Mouse (Mus musculus) embryonic stem cell, embryonic (primary cell): ENCODE measurements around the gene Phf10.
"Not testable (repeated sequence)": the region's sequence is repeated elsewhere in the genome, so short reads cannot be mapped to it uniquely, and the experiment has no call there.

Experiments
- CTCF ChIA-PET, 4 experiments: fragments of 300-600 bp in 2 of 4; fragments of 350-600 bp in 2 of 4; sonication (Branson Sonifier 250); formaldehyde crosslinking; loops; one replicate each; lab custom pipeline; 2022; ENCODE audit warnings: inconsistent platforms in 2 of 4; lab: Charles Lee
- POLR2A ChIA-PET, 4 experiments: fragments of 300-600 bp in 2 of 4; fragments of 350-600 bp in 2 of 4; sonication (Branson Sonifier 250); formaldehyde crosslinking; loops; one replicate each; lab custom pipeline; 2022; ENCODE audit warnings: antibody characterized with exemption in 4 of 4, inconsistent platforms in 1 of 4; lab: Charles Lee

Phf10 gene

DNA sequence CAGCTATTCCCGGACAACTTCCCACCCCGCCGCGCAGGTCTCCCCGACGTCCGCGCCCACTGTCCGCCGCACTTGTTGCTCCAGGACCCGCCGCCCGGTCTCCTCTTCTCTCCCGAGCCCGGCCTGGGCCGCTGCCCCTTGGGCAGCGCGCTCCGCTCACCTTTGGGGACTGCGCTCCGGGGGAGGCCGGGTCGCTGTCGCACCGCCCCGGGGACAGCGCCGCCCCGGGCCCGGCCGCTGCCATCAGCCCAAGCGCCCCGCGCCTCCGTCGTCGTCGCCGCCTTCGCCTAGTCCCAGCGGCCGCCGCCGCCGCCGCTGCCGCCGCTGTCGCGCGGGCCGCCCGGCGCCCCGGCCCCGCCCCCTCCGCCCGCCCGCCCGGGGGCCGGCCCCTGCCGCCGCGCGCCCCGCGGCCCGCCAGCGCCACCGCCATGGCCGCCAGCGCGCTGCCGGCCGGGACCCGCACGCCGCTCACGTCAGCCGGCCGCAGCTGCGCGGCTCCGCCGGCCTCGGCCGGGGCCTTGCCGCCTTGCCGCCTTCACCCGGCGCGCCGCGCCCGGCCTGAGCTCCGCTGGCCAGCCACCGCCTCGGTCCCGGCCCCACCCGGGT is at the start of gene Phf10:
Gene Phf10, minus strand, starts transcription at position 323 of the 606 bp plus-strand sequence.
- CTCF ChIA-PET, result not testable (repeated sequence)
- POLR2A ChIA-PET, result interaction anchor here in 2 of 4 experiments (0.9 to 8.0 kb wide), 3 partner anchors 11 to 18 kb away, joined by 5 to 80 read pairs (median 10); partner anchors contain the start of genes 1600012H06Rik (in 1 of the 2) and Wdr27 (in 1 of the 2)

DNA sequence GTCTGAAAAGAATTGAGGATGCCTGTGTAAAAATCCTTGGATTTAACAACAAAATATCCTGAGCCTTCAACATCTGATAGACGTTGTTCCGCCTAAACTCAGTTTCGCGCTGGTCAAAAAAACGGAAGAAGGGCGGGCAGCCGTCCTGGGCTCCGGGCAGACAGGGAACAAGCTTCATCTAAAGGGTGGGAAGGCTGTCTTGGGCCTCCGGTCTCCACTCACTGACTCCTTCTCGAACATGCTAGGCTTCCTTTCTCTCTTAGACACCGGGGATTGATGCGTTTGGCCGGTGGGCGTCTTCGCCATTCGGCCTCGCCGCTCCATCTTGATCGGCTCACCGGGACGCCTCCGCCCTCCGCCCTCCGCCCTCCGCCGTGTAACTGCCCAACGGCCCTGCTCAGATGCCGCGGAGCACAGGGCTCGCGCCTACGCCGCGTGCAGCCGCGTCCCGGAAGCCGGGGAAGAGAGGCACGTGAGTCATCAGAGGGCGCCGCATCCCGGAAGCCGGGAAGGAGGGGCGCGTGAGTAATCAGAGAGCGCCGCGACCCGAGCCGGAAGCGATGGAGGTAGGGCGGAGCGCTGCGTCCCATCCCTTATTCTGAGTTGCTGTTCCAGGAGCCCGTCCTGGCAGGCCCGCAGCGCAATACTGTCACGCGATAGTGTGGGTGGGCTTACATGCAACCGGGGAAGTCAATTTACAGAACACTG is 48.8 kb upstream of the Phf10 start, which contains the start of gene Gm3435:
Gene Gm3435, plus strand, starts transcription at position 471 of the 708 bp plus-strand sequence.
- POLR2A ChIA-PET, result not testable (repeated sequence)

DNA sequence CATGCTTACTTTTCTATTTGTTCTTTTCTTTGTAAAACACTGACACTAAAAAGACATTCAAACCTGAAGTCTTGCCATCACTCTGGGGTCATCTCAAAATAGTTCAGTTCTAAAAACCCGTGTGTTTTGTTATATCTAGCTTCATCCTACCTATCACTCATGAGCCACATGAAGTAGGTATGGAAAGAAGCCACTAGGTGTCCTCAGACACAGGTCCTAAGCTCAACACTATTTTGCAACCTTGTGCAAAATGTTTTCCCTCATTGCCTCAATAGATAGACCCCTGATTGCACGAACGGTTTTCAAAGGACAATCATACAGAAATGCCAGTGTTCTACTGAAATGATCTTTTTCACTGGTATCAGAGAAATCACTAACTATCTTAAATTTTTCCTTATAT is 48.0 kb upstream of the Phf10 start:
- POLR2A ChIA-PET, CTCF ChIA-PET: not testable (repeated sequence)

More for the DNA sequence above, 48.8 kb upstream of the Phf10 start, which contains the start of gene Gm3435:
- CTCF ChIA-PET, result not testable (repeated sequence)

DNA sequence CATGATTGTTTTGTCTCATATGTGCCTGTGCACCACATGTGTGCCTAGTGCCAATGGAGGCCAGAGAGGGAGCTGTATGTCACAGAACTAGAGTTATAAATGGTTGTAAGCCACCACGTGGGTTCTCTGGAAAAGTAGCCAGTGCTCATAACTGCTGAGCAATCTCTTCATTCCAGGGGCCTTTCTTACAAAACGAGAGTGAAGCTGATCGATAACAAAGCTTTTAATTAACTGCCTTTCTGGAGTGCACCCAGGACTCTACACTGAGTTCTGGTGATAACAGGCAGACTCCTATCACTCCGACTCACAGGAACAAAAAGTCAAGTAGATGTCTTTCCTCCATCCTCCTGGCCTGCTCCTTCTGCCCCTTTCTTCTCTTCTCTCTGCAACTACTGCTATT is 39.0 kb upstream of the Phf10 start:
- CTCF ChIA-PET, result not testable (repeated sequence)

DNA sequence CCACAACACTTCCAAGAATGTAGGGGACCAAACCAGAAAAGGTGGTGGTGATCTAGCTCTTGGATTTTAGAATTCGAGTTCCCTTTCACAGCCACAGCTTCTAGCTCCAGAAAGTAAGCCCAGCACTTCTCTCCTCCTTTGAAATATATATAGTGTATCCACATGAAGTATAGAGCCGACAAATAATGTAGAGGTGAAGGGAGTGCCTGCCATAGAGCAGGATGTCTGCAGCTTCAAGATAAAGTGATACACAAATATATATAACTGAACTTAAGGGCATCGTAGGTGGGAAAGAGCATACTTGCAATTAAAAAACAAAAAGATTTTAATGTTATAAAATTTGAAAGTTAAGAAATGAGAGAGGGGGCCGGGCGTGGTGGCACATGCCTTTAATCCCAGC is 33.1 kb upstream of the Phf10 start:
- POLR2A ChIA-PET, CTCF ChIA-PET: not testable (repeated sequence)

More for the DNA sequence above, 39.0 kb upstream of the Phf10 start:
- POLR2A ChIA-PET, result not testable (repeated sequence)

DNA sequence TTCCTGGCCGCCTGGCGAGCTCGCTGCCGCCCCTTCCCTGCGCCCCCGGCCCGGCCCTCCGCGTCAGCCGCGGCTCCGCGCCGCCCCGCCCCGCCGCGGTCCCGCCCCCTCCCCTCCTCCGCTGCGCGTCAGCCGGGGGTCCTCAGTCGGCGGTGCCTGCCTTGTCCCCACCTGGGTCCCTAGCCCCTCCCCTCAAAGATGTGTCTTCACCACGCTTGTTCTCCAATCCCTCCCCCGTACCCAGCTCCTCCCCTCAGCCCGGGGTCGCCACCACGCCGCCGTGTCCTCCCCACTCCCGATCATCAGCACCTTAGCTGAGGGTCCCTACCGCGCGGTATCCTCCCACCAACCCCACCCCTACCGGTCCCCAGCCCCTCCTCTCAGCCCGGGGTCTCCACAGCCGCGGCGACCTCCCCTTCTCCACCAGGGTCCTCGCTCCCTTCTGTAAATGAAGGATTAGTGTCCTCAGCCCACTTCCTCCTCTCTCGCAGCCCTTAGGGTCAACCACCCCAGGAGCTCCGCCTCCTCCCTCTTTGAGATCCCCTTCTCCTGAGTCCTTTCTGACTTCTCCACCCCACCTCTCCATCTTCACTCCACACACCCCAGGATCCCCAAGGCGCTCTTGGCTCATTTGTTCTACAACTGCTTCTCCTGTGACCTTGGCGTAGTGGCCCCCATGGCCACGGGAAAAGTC is 32.2 kb upstream of the Phf10 start:
- POLR2A ChIA-PET, CTCF ChIA-PET: not testable (repeated sequence)

DNA sequence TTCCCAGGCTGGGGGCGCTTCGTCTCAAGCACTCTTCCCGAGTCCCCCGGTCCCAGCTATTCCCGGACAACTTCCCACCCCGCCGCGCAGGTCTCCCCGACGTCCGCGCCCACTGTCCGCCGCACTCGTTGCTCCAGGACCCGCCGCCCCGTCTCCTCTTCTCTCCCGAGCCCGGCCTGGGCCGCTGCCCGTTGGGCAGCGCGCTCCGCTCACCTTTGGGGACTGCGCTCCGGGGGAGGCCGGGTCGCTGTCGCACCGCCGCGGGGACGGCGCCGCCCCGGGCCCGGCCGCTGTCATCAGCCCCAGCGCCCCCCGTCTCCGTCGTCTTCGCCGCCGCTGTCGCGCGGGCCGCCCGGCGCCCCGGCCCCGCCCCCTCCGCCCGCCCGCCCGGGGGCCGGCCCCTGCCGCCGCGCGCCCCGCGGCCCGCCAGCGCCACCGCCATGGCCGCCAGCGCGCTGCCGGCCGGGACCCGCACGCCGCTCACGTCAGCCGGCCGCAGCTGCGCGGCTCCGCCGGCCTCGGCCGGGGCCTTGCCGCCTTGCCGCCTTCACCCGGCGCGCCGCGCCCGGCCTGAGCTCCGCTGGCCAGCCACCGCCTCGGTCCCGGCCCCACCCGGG is 31.6 kb upstream of the Phf10 start:
- POLR2A ChIA-PET, CTCF ChIA-PET: not testable (repeated sequence)

DNA sequence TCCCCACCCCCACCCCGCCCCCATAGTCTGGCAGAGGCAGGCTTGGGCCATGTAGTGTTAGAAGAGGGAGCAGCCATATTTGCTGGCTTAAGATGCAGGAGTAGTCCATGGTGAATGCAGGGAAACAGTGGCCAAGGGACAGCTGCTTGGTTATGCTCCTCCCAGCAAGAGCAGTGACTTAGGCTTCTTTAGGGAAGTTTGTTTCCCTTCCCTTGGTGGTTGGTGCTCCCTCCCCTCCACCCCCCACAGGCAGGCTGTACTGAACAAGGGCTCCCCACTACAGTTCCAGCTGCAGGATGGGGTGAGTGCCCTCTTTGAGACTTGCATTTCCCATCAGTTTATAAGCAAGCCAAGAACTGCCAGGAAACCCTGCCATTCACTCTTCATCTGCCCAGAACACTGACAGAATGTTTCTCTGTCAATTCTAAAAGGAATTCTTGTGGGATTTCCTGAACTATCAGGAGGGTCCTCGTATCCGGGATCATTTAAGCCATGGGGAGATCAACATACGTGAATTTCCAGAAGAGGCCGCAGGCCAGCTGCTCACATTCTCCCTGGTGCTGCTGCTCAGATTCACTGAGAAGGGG is 29.1 kb upstream of the Phf10 start:
- POLR2A ChIA-PET, CTCF ChIA-PET: not testable (repeated sequence)

DNA sequence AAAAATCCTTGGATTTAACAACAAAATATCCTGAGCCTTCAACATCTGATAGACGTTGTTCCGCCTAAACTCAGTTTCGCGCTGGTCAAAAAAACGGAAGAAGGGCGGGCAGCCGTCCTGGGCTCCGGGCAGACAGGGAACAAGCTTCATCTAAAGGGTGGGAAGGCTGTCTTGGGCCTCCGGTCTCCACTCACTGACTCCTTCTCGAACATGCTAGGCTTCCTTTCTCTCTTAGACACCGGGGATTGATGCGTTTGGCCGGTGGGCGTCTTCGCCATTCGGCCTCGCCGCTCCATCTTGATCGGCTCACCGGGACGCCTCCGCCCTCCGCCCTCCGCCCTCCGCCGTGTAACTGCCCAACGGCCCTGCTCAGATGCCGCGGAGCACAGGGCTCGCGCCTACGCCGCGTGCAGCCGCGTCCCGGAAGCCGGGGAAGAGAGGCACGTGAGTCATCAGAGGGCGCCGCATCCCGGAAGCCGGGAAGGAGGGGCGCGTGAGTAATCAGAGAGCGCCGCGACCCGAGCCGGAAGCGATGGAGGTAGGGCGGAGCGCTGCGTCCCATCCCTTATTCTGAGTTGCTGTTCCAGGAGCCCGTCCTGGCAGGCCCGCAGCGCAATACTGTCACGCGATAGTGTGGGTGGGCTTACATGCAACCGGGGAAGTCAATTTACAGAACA is 17.4 kb upstream of the Phf10 start, which contains the start of the genes 9030025P20Rik and Gm3417:
Gene 9030025P20Rik, plus strand, starts transcription at position 107 of the 677 bp plus-strand sequence.
Gene Gm3417, minus strand, starts transcription at position 429 of the 677 bp plus-strand sequence.
- POLR2A ChIA-PET, CTCF ChIA-PET: not testable (repeated sequence)

DNA sequence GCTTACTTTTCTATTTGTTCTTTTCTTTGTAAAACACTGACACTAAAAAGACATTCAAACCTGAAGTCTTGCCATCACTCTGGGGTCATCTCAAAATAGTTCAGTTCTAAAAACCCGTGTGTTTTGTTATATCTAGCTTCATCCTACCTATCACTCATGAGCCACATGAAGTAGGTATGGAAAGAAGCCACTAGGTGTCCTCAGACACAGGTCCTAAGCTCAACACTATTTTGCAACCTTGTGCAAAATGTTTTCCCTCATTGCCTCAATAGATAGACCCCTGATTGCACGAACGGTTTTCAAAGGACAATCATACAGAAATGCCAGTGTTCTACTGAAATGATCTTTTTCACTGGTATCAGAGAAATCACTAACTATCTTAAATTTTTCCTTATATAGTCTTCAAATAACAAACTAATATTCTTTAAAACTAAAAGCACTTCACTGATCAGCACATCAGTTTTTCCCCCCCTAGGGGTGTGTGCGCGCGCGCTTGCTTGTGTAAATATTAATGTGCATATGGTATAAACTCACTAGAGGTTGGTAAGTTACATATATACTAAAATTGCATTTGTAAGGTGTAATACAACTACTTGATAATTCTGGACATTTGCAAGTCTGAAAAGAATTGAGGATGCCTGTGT is 16.8 kb upstream of the Phf10 start:
- CTCF ChIA-PET, POLR2A ChIA-PET: not testable (repeated sequence)

DNA sequence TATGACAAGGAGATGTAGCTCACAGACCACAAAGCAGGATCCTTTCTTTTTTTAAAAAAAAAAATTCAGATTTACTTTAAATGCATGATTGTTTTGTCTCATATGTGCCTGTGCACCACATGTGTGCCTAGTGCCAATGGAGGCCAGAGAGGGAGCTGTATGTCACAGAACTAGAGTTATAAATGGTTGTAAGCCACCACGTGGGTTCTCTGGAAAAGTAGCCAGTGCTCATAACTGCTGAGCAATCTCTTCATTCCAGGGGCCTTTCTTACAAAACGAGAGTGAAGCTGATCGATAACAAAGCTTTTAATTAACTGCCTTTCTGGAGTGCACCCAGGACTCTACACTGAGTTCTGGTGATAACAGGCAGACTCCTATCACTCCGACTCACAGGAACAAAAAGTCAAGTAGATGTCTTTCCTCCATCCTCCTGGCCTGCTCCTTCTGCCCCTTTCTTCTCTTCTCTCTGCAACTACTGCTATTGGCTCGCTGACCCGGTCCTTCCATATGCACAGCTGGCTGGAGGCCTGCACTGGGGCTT is 7.4 kb upstream of the Phf10 start:
- POLR2A ChIA-PET, CTCF ChIA-PET: not testable (repeated sequence)

DNA sequence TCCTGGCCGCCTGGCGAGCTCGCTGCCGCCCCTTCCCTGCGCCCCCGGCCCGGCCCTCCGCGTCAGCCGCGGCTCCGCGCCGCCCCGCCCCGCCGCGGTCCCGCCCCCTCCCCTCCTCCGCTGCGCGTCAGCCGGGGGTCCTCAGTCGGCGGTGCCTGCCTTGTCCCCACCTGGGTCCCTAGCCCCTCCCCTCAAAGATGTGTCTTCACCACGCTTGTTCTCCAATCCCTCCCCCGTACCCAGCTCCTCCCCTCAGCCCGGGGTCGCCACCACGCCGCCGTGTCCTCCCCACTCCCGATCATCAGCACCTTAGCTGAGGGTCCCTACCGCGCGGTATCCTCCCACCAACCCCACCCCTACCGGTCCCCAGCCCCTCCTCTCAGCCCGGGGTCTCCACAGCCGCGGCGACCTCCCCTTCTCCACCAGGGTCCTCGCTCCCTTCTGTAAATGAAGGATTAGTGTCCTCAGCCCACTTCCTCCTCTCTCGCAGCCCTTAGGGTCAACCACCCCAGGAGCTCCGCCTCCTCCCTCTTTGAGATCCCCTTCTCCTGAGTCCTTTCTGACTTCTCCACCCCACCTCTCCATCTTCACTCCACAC is 583 bp upstream of the Phf10 start:
- CTCF ChIA-PET, result not testable (repeated sequence)

DNA sequence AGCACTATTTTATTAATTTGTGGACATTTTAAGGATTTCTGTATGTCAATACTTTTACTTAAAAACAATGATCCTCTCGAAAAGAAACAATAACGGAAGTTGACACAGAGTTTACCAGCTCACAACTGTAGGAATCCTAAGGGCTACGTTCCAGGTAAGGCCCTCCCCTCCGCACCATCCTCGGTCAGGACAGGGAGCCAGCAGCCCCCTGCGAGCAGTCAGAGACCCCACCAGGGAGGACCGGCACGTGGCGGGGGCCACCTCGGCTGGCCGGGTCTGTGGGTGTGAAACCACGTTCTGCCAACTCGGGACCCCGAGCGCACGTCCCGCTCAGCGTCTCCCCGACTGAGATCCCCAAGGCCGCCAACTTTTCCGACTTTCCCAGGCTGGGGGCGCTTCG is 553 bp downstream of the Phf10 start:
- CTCF ChIA-PET, result no interaction called here

More for the DNA sequence above, 583 bp upstream of the Phf10 start:
- POLR2A ChIA-PET, result not testable (repeated sequence)

DNA sequence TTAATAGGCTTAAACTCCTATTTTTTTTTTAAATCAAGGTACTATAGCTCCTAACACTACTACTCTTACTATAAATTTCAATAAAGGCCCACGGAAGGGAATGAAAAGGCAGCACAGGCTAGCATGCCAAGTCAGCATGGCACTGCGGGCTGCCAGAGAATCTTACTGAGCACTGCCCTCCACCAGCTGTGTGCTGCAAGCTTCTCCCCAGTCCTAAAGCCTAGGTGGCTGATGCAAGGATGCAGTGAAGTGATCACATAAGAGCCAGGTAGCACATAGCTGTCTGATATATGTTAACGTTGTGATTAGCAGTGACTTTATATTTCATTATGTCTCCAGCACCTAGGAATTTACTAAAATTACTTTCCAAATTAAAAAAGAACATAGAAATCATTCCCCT is 1.1 kb downstream of the Phf10 start:
- CTCF ChIA-PET, result no interaction called here
- POLR2A ChIA-PET, result interaction anchor here in 3 of 4 experiments (0.9 to 8.0 kb wide), 8 partner anchors 10 to 142 kb away, joined by 3 to 80 read pairs (median 5); partner anchors contain the start of genes 1600012H06Rik (in 3 of the 3) and Wdr27 (in 3 of the 3)

More for the DNA sequence above, 553 bp downstream of the Phf10 start:
- POLR2A ChIA-PET, result interaction anchor here in 2 of 4 experiments (0.9 to 8.0 kb wide), 7 partner anchors 10 to 142 kb away, joined by 3 to 80 read pairs (median 5); partner anchors contain the start of genes 1600012H06Rik (in 2 of the 2) and Wdr27 (in 2 of the 2)

DNA sequence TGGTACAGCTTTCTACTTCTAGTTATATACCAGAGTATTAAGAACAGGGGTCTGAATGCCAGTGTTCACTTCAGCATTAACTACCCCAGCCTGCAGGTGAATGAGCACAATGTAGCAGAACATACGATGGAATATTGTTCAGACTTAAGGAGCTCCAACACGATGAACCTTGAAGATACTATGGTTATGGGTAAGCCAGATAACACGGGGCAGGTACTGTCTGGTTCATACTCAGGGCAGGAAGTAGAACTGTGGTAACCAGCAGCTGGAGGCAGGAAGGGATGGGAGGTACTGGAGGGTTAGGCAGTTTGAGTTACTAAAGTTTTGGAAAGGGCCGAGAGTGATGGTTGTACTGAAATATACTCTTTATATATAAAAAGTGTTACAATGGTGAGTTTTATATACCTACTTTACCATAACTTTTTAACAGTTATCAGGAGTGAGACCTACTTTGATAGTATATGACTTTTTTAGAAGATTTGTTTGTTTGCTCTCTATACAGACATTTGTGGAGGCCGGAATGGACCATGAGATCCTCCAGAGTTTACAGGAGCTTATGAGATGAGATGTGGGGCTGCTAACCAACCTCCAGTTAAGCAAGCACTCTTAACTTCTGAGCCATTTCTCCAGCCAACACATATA is 2.3 kb downstream of the Phf10 start:
- ChIA-PET POLR2A (interaction anchor here in 3 of 4 experiments (1.0 to 8.0 kb wide), 4 partner anchors 15 to 32 kb away, joined by 4 to 80 read pairs (median 4); partner anchors contain the start of genes 1600012H06Rik (in 3 of the 3) and Wdr27 (in 3 of the 3)), CTCF (no interaction called here)

DNA sequence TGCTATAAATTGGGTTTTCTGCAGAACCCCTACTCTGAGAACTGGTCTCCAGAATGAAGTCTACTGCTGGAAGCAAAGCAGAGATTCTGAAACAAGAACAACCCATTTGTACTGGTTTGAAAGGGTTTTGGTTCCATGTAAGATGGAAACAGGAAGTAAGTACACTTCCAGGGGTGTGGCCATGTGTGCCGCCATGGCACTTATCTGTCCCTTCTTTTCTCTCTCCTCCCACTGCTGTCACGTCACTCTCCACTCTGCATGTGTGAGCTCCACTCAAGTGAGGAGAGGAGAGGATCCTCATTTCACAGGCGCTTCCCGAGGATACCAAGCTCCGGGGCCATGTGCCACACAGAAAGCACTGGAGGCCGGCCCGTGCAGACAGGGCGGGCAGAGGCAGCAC is 7.6 kb downstream of the Phf10 start:
- ChIA-PET CTCF (no interaction called here), POLR2A (interaction anchor here in 2 of 4 experiments (1.2 to 8.0 kb wide), 3 partner anchors 10 to 24 kb away, joined by 5 to 80 read pairs (median 20); partner anchors contain the start of genes 1600012H06Rik (in 2 of the 2) and Wdr27 (in 2 of the 2))
